Mouse (Mus musculus): ENCODE measurements at regions not wholly inside any gene's neighbourhood (a gene's known extent, or its start where the extent isn't known, plus 50 kb on each side); places are given as distances from the start of the nearest gene placed in this dataset.

DNA sequence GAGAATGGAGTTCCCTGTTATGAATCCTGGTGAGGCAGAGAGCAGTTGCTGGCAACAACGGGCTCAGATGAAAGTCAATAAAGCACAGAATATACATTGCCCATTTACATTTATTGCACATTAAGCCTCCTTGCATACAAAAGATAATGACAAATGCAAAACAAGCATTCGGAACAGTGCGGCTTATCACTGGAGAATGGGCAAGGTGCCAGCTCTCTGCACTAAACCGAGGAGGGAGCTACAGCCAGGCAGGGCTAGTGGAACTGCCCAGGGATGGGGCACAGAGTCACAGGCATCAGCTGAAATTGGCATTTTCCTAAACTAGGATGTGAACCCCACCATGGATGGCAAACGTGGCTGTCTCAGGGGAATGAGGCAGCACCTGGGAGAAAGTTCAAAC, 2514.8 kb upstream of the 5930422O12Rik start:
- Histone ChIP-seq H3K9me3 (ENCODE audit: control insufficient read depth, low read length) (no peaks in the 10 kb centered on the region), H3K4me3 (ENCODE audit: low read length) (no peak overlapping the region), H3K27me3 (ENCODE audit: control insufficient read depth, insufficient read depth, low read depth, low read length) (no peaks in the 10 kb centered on the region), H3K9ac (ENCODE audit: low read length) (no peak overlapping the region), H3K36me3 (ENCODE audit: control insufficient read depth, insufficient read depth, low read length) (no peaks in the 10 kb centered on the region), H3K4me1 (replicated peaks; ENCODE audit: control insufficient read depth, insufficient read depth, low read length) (peaks cover 2% of the 10 kb centered on the region; the same call in 1 of the 2 replicates), H3K4me2 (ENCODE audit: low read depth, low read length) (no peak overlapping the region), H3K27ac (ENCODE audit: low read length) (no peak overlapping the region)
- WGBS, result 40% methylated on average over 5 of the region's 5 CpGs
- ATAC-seq (ENCODE audit: low read depth), result no peak

GRCm38 (mm10) chr8:30915127-30915526, 2513.4 kb upstream of the 5930422O12Rik start:
- WGBS, result 49% methylated on average over 7 of the region's 7 CpGs
- no peak overlapping the region for H3K4me3 ChIP-seq (ENCODE audit: low read length)
- peaks cover 2% of the 10 kb centered on the region; the same call in 1 of the 2 replicates for H3K4me1 ChIP-seq (replicated peaks; ENCODE audit: control insufficient read depth, insufficient read depth, low read length)
- H3K9ac ChIP-seq (ENCODE audit: low read length), result no peak overlapping the region
- no peaks in the 10 kb centered on the region for H3K27me3 ChIP-seq (ENCODE audit: control insufficient read depth, insufficient read depth, low read depth, low read length)
- no peaks in the 10 kb centered on the region for H3K9me3 ChIP-seq (ENCODE audit: control insufficient read depth, low read length)
- no peak for ATAC-seq (ENCODE audit: low read depth)
- peak overlapping the region; percentile 71; the same call in 1 of the 2 replicates for H3K4me2 ChIP-seq (ENCODE audit: low read depth, low read length)
- no peak overlapping the region for H3K27ac ChIP-seq (ENCODE audit: low read length)
- no peaks in the 10 kb centered on the region for H3K36me3 ChIP-seq (ENCODE audit: control insufficient read depth, insufficient read depth, low read length)

GRCm38 (mm10) chr8:30915601-30916171, 2512.8 kb upstream of the 5930422O12Rik start:
- Histone ChIP-seq H3K4me1 (replicated peaks; ENCODE audit: control insufficient read depth, insufficient read depth, low read length) (peaks cover 2% of the 10 kb centered on the region; the same call in 1 of the 2 replicates), H3K4me3 (ENCODE audit: low read length) (peak overlapping the region; percentile 47), H3K9ac (ENCODE audit: low read length) (peak overlapping the region; percentile 53), H3K27me3 (ENCODE audit: control insufficient read depth, insufficient read depth, low read depth, low read length) (no peaks in the 10 kb centered on the region), H3K27ac (ENCODE audit: low read length) (no peak overlapping the region), H3K36me3 (ENCODE audit: control insufficient read depth, insufficient read depth, low read length) (no peaks in the 10 kb centered on the region), H3K9me3 (ENCODE audit: control insufficient read depth, low read length) (no peaks in the 10 kb centered on the region), H3K4me2 (ENCODE audit: low read depth, low read length) (peak overlapping the region; percentile 71)
- WGBS, result 11% methylated on average over 13 of the region's 13 CpGs
- ATAC-seq (ENCODE audit: low read depth), result peak; percentile 57

- peak overlapping the region; percentile 71 for H3K4me2 ChIP-seq (ENCODE audit: low read depth, low read length)
- 0 out of 2 replicates have a peak, but pooled peaks have one; percentile 38 for ATAC-seq (ENCODE audit: low read depth)
- H3K36me3 ChIP-seq (ENCODE audit: control insufficient read depth, insufficient read depth, low read length), result no peaks in the 10 kb centered on the region
- no peak overlapping the region for H3K27ac ChIP-seq (ENCODE audit: low read length)
- H3K9ac ChIP-seq (ENCODE audit: low read length), result peak overlapping the region; percentile 53
- 5% methylated on average over 12 of the region's 12 CpGs for WGBS
- H3K4me3 ChIP-seq (ENCODE audit: low read length), result peak overlapping the region; percentile 47
- H3K27me3 ChIP-seq (ENCODE audit: control insufficient read depth, insufficient read depth, low read depth, low read length), result no peaks in the 10 kb centered on the region
- H3K9me3 ChIP-seq (ENCODE audit: control insufficient read depth, low read length), result no peaks in the 10 kb centered on the region
- H3K4me1 ChIP-seq (replicated peaks; ENCODE audit: control insufficient read depth, insufficient read depth, low read length), result peaks cover 2% of the 10 kb centered on the region; the same call in 1 of the 2 replicates
Measured at GRCm38 (mm10) chr8:30916184-30916751, 2512.2 kb upstream of the 5930422O12Rik start.

GRCm38 (mm10) chr8:30921451-30921850, 2507.1 kb upstream of the 5930422O12Rik start:
- Histone ChIP-seq H3K27ac (ENCODE audit: low read length) (no peak overlapping the region), H3K27me3 (ENCODE audit: control insufficient read depth, insufficient read depth, low read depth, low read length) (no peaks in the 10 kb centered on the region), H3K9me3 (ENCODE audit: control insufficient read depth, low read length) (no peaks in the 10 kb centered on the region), H3K4me1 (replicated peaks; ENCODE audit: control insufficient read depth, insufficient read depth, low read length) (no peaks in the 10 kb centered on the region), H3K36me3 (ENCODE audit: control insufficient read depth, insufficient read depth, low read length) (no peaks in the 10 kb centered on the region), H3K9ac (ENCODE audit: low read length) (no peak overlapping the region), H3K4me2 (ENCODE audit: low read depth, low read length) (no peak overlapping the region), H3K4me3 (ENCODE audit: low read length) (no peak overlapping the region)
- ATAC-seq (ENCODE audit: low read depth), result no peak
- WGBS, result 80% methylated on average over 12 of the region's 12 CpGs

DNA sequence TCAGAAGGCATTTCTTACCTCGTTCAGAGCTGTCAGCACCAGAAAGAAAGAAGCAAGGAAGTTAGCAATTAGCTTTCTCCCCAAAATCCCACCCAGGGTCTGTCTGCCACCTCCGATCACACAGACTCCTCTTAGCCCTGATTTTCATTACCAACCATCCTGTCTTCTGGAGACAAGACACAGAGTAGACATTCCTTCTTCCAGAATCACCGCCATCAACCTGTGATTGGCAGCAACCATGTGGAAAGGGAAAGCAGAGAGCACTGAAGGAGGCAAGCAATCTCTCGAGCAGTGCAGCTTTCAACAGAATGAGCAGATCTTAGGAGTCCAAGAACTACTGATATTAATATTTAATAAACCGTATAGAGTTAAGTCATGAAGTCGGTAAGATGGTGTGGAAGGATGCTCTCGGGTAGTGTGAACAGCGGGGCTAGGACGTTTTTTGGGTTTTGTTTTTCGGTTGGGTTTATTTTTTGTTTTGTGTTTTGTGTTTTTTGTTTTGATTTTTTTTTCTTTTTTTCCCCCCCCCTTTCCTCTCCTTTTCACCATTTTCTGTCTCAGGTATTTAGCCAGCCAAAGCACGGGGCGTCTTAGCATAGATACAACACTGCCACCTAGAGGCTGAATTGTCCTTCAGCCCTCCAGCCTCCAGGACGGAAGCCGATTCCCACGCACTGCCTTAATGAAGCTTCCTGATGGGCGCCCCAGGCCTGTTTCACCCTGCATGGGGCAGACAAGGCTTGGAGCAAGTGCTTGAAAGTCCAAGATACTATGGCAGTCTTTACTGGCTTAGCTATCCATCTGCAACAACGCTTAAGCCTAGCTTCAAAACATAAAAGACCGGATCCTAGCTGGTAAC, 2505.0 kb upstream of the 5930422O12Rik start:
- Histone ChIP-seq H3K4me3 (ENCODE audit: low read length) (no peak overlapping the region), H3K27me3 (ENCODE audit: control insufficient read depth, insufficient read depth, low read depth, low read length) (no peaks in the 10 kb centered on the region), H3K9me3 (ENCODE audit: control insufficient read depth, low read length) (no peaks in the 10 kb centered on the region), H3K4me1 (replicated peaks; ENCODE audit: control insufficient read depth, insufficient read depth, low read length) (no peaks in the 10 kb centered on the region), H3K27ac (ENCODE audit: low read length) (no peak overlapping the region), H3K36me3 (ENCODE audit: control insufficient read depth, insufficient read depth, low read length) (no peaks in the 10 kb centered on the region), H3K4me2 (ENCODE audit: low read depth, low read length) (no peak overlapping the region), H3K9ac (ENCODE audit: low read length) (no peak overlapping the region)
- 38% methylated on average over 18 of the region's 18 CpGs for WGBS
- peak; percentile 43; the same call in 1 of the 2 replicates for ATAC-seq (ENCODE audit: low read depth)

GRCm38 (mm10) chr8:30924160-30924534, 2504.4 kb upstream of the 5930422O12Rik start:
- H3K27me3 ChIP-seq (ENCODE audit: control insufficient read depth, insufficient read depth, low read depth, low read length), result no peaks in the 10 kb centered on the region
- no peaks in the 10 kb centered on the region for H3K9me3 ChIP-seq (ENCODE audit: control insufficient read depth, low read length)
- no peak overlapping the region for H3K4me3 ChIP-seq (ENCODE audit: low read length)
- H3K27ac ChIP-seq (ENCODE audit: low read length), result no peak overlapping the region
- no peak for ATAC-seq (ENCODE audit: low read depth)
- 44% methylated on average over 5 of the region's 5 CpGs for WGBS
- no peaks in the 10 kb centered on the region for H3K36me3 ChIP-seq (ENCODE audit: control insufficient read depth, insufficient read depth, low read length)
- H3K4me1 ChIP-seq (replicated peaks; ENCODE audit: control insufficient read depth, insufficient read depth, low read length), result no peaks in the 10 kb centered on the region
- H3K9ac ChIP-seq (ENCODE audit: low read length), result no peak overlapping the region
- H3K4me2 ChIP-seq (ENCODE audit: low read depth, low read length), result no peak overlapping the region

- Histone ChIP-seq H3K27me3 (ENCODE audit: control insufficient read depth, insufficient read depth, low read depth, low read length) (no peaks in the 10 kb centered on the region), H3K9ac (ENCODE audit: low read length) (no peak overlapping the region), H3K4me2 (ENCODE audit: low read depth, low read length) (no peak overlapping the region), H3K27ac (ENCODE audit: low read length) (no peak overlapping the region), H3K9me3 (ENCODE audit: control insufficient read depth, low read length) (no peaks in the 10 kb centered on the region), H3K4me3 (ENCODE audit: low read length) (no peak overlapping the region), H3K4me1 (replicated peaks; ENCODE audit: control insufficient read depth, insufficient read depth, low read length) (no peaks in the 10 kb centered on the region), H3K36me3 (ENCODE audit: control insufficient read depth, insufficient read depth, low read length) (no peaks in the 10 kb centered on the region)
- no peak for ATAC-seq (ENCODE audit: low read depth)
- 55% methylated on average over 6 of the region's 6 CpGs for WGBS
Measured at GRCm38 (mm10) chr8:30924656-30925055, 2503.9 kb upstream of the 5930422O12Rik start.

DNA sequence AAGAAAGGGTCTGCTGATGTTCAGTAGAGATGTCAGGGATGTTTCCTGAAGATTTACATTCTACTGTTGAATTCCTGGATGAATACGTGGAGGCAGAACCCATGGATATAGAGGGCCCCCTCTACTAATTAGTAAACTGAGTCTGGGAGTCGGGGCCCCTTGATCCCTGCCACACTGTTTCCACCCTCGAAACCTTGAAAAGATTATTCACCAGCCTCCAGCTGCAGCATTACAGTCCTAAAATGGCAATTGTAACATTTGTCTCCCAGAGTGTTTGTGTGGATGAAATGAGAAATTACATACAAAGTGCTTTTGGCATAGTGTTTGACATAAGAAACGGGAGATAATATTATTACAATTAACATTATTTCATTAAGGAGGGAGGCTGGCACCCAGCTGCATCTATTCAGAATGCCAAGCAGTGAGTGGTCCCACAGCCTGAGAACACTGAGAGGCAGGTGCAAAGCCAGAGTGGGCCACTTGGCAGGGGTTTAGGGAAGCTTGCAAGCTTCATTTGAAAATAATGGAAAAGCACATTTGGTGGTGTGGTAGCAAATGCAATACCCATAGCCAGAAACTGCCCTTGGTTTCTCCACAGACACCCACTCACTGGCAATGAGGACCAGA, 2490.9 kb upstream of the 5930422O12Rik start:
- ATAC-seq (ENCODE audit: low read depth), result no peak
- H3K27me3 ChIP-seq (ENCODE audit: control insufficient read depth, insufficient read depth, low read depth, low read length), result no peaks in the 10 kb centered on the region
- no peak overlapping the region for H3K27ac ChIP-seq (ENCODE audit: low read length)
- no peaks in the 10 kb centered on the region for H3K36me3 ChIP-seq (ENCODE audit: control insufficient read depth, insufficient read depth, low read length)
- no peak overlapping the region for H3K4me2 ChIP-seq (ENCODE audit: low read depth, low read length)
- no peaks in the 10 kb centered on the region for H3K9me3 ChIP-seq (ENCODE audit: control insufficient read depth, low read length)
- 73% methylated on average over 4 of the region's 4 CpGs for WGBS
- no peak overlapping the region for H3K9ac ChIP-seq (ENCODE audit: low read length)
- H3K4me1 ChIP-seq (replicated peaks; ENCODE audit: control insufficient read depth, insufficient read depth, low read length), result no peaks in the 10 kb centered on the region
- no peak overlapping the region for H3K4me3 ChIP-seq (ENCODE audit: low read length)
